ENCODE assay signal across 10 mouse cellular contexts in the genomic region with DNA sequence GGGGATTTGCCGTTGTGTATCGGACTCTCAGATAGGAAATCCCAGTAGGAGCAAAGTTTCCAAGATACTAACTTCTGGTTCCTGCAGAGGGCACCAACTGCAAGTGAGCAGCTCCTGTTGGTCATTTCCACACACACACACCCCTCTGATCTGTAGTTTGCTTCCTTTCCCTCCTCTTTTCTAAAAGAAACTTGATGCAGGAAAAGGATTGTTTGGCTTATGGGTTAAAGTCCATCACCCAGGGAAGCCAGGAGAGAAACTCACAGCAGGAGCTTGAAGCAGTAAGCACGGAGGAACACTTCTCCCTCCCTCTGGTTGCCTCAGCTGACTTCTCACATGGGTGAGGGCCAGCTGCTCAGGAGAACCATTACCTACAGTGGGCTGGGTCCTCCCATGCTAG. TPM values are rescaled to one million over a fixed set of nuclear protein-coding genes. Genes with fewer than 3 reads are reported as not detected.
DNase-seq lines count a peak whose midpoint lies in the region; ATAC-seq and TF ChIP-seq lines count a peak whose summit lies in the region.
"Had no signal": no experiment of that assay in that cellular context is flagged by ENCODE, and none has a peak within 500 bp of the region (broad histone marks: within the 10 kb centered on the region; RNA-seq: fewer than 3 reads in every experiment).

No protein-coding gene starts in this region.

- H3K79me2 ChIP-seq in heart, adult 2 months (replicated peaks; ENCODE audit: control insufficient read depth, insufficient read depth, low read length): no peaks in the 10 kb centered on the region

- TF ChIP-seq POLR2A in heart, adult 2 months (IDR thresholded peaks at IDR 0.05; ENCODE audit: insufficient read depth, low read depth, low read length): no peak

- TF ChIP-seq EP300 in heart, adult 2 months (IDR thresholded peaks at IDR 0.05; ENCODE audit: insufficient read depth, low read depth, low read length): 0 out of 2 replicates have a peak, but pooled peaks have one; percentile 46

- peak; percentile 69 for TF ChIP-seq CTCF in heart, adult 2 months (IDR thresholded peaks at IDR 0.05)

- intact Hi-C loops in heart, adult 2 months (cut with DNase I): loop anchor here (1.0 to 2.0 kb wide), 2 partner anchors 50 to 86 kb away; no protein-coding TSS in a partner anchor

- no peak overlapping the region for H3K9ac ChIP-seq in heart, adult 2 months (ENCODE audit: low read depth, low read length)

- WGBS in heart, adult 2 months: 9% methylated on average over 3 of the region's 3 CpGs

- no peak overlapping the region for H3K4me3 ChIP-seq in heart, adult 2 months

- H3K4me1 ChIP-seq in heart, adult 2 months (ENCODE audit: control insufficient read depth, insufficient read depth, low read length): peaks cover 2% of the 10 kb centered on the region; the same call in 1 of the 2 replicates

- H3K27me3 ChIP-seq in heart, adult 2 months (ENCODE audit: control insufficient read depth, insufficient read depth, low read length): no peaks in the 10 kb centered on the region

- H3K36me3 ChIP-seq in heart, adult 2 months (ENCODE audit: control insufficient read depth, insufficient read depth, low read length): no peaks in the 10 kb centered on the region
- H3K36me3 ChIP-seq: G1E had no signal

- ATAC-seq in common myeloid progenitor, adult 5-6 weeks (replicated peaks; ENCODE audit: low read depth, poor library complexity, severe bottlenecking): peak; percentile 54; the same call in 1 of the 2 replicates

- no peak for DNase-seq in heart, adult 2 months
- no peak for DNase-seq in heart, adult 11 months
- DNase-seq in 416B (ENCODE audit: low read depth): peak; percentile 57
- DNase-seq in kidney, postnatal 36 days: peak; percentile 64 to 65
- DNase-seq in left cerebral cortex, adult 8-10 months (ENCODE audit: low spot score in 2 of 2): no peak
- no peak for DNase-seq in thymus, adult 18-20 months
- no peak for DNase-seq in adrenal gland, adult 2 months
- DNase-seq: cerebellum, postnatal 36 days had no signal

- H3K27ac ChIP-seq in heart, adult 2 months: no peak overlapping the region

RNA-seq across cellular contexts. Expression of a gene that starts 24.3 kb away (rescaled TPM):
- 1 to 10 TPM; 9.5 to 9.9 TPM for total RNA-seq in heart, adult 2 months (2021)
- 4.2 and 7.2 TPM in 2 replicates for polyA plus RNA-seq in heart, adult 2 months (2012; rRNA removed)
- 66.3 and 72.4 TPM in 2 replicates for total RNA-seq in common myeloid progenitor, adult 5-6 weeks (2017)
- total RNA-seq in left cerebral cortex, adult 8-10 months (2022): 10 to 100 TPM; 30.8 to 37.8 (median 34.0) TPM
- total RNA-seq in adrenal gland, adult 2 months (2021): 10 to 100 TPM; 18.7 TPM
- polyA plus RNA-seq in adrenal gland, adult 2 months (2012; rRNA removed): 3.8 and 5.0 TPM in 2 replicates

RNA-seq across cellular contexts. Expression of a gene that starts 25.0 kb away (rescaled TPM):
- 10 to 100 TPM; 10.8 to 14.6 TPM for total RNA-seq in heart, adult 2 months (2021)
- 11.2 and 12.2 TPM in 2 replicates for polyA plus RNA-seq in heart, adult 2 months (2012; rRNA removed)
- 19.3 and 23.2 TPM in 2 replicates for total RNA-seq in common myeloid progenitor, adult 5-6 weeks (2017)
- total RNA-seq in left cerebral cortex, adult 8-10 months (2022): 10 to 100 TPM; 12.5 to 16.6 (median 13.3) TPM
- total RNA-seq in adrenal gland, adult 2 months (2021): 10 to 100 TPM; 51.9 to 76.2 TPM
- 54.2 and 66.7 TPM in 2 replicates for polyA plus RNA-seq in adrenal gland, adult 2 months (2012; rRNA removed)

Comparison
In these comparisons a context has a peak if more than half of its experiments do, and no peak if none do; other contexts are left out.
1. DNase-seq: peak in 416B (single experiment) and kidney, postnatal 36 days (2 of 2); none in heart, adult 2 months (0 of 2), heart, adult 11 months (single experiment), left cerebral cortex, adult 8-10 months (0 of 2), thymus, adult 18-20 months (0 of 2) and adrenal gland, adult 2 months (single experiment).